Mouse (Mus musculus) hindbrain, embryonic 11.5 days (tissue): ENCODE data around the gene Nrip1. TPM values are rescaled to one million over a fixed set of nuclear protein-coding genes. Genes with fewer than 3 reads are reported as not detected.

ENCODE experiments used
- ATAC-seq: fragments of 200-750 bp; cut with Nextera tagmentation; 2 replicates; pipeline ENCODE4 v1.8.0; 2017; ENCODE audit warnings: mild to moderate bottlenecking, moderate TSS enrichment, moderate library complexity; ENCODE audit not compliant: low FRiP score
- DNase-seq: peaks from one replicate; pipeline ENCODE4 v3.0.0-alpha.2; 2015; ENCODE audit warnings: low spot score
- H3K27ac ChIP-seq: fragments of 300-500 bp; sonication (generic); 2 replicates; pipeline ENCODE4 v1.5.1; 2014; ENCODE audit warnings: mild to moderate bottlenecking, low read depth, low read length
- H3K27me3 ChIP-seq: fragments of 300-500 bp; sonication (generic); 2 replicates; pipeline ENCODE4 v1.6.1; 2014; ENCODE audit warnings: mild to moderate bottlenecking, low read length, moderate library complexity, mixed read lengths; ENCODE audit not compliant: control insufficient read depth, insufficient read depth
- H3K36me3 ChIP-seq: fragments of 300-500 bp; sonication (generic); 2 replicates; pipeline ENCODE4 v1.6.1; 2014; ENCODE audit warnings: mild to moderate bottlenecking, low read length, moderate library complexity, mixed read lengths; ENCODE audit not compliant: control insufficient read depth, insufficient read depth
- H3K4me1 ChIP-seq: fragments of 300-500 bp; sonication (generic); replicated peaks from 2 replicates; pipeline ENCODE4 v1.6.1; 2014; ENCODE audit warnings: low read length, mixed read lengths; ENCODE audit not compliant: control insufficient read depth, insufficient read depth
- H3K4me2 ChIP-seq: fragments of 300-500 bp; sonication (generic); replicated peaks from 2 replicates; pipeline ENCODE4 v1.6.1; 2014; ENCODE audit warnings: mild to moderate bottlenecking, low read depth, low read length
- H3K4me3 ChIP-seq: fragments of 300-500 bp; sonication (generic); 2 replicates; pipeline ENCODE4 v1.5.1; 2014; ENCODE audit warnings: low read depth, low read length
- H3K9ac ChIP-seq: fragments of 300-500 bp; sonication (generic); 2 replicates; pipeline ENCODE4 v1.6.1; 2014; ENCODE audit warnings: low read depth, low read length
- H3K9me3 ChIP-seq: fragments of 300-500 bp; sonication (generic); 2 replicates; pipeline ENCODE4 v1.6.1; 2016; ENCODE audit warnings: low read length; ENCODE audit not compliant: control insufficient read depth
- WGBS: fragments of 180-500 bp; shearing (Covaris S2); extraction: QIAGEN DNeasy Blood & Tissue Kit; methylation state at CpG from one replicate; pipeline ENCODE4 v1.1.7; 2014; 5-methylcytosine and 5-hydroxymethylcytosine counted together
- polyA plus RNA-seq: library from polyadenylated mRNA; unstranded; fragments of >200 nt; fragmentation: Nextera tagmentation; extraction: Ambion mirVana; gene quantifications from 2 replicates; pipeline ENCODE4 v1.2.1, GENCODE M21; 2014

The Nrip1 gene
- polyA plus RNA-seq, 1 experiment from 2014 or later = 35.5 TPM

GRCm38 (mm10) chr16:76344761-76345368 lies 28.8 kb downstream of the Nrip1 start:
- no peak for ATAC-seq
- Histone ChIP-seq H3K9ac (no peak overlapping the region), H3K27me3 (no peaks in the 10 kb centered on the region), H3K9me3 (no peaks in the 10 kb centered on the region), H3K4me2 (no peak overlapping the region), H3K4me3 (no peak overlapping the region), H3K27ac (no peak overlapping the region), H3K36me3 (peaks cover 3% of the 10 kb centered on the region; the same call in 1 of the 2 replicates), H3K4me1 (no peaks in the 10 kb centered on the region)
- DNase-seq = no peak
- WGBS = 63% methylated on average over 3 of the region's 3 CpGs

- Histone ChIP-seq H3K27me3 (no peaks in the 10 kb centered on the region), H3K27ac (no peak overlapping the region), H3K4me2 (no peak overlapping the region), H3K9me3 (no peaks in the 10 kb centered on the region), H3K36me3 (peaks cover 3% of the 10 kb centered on the region; the same call in 1 of the 2 replicates), H3K9ac (no peak overlapping the region), H3K4me1 (no peaks in the 10 kb centered on the region), H3K4me3 (no peak overlapping the region)
- 93% methylated on average over 2 of the region's 2 CpGs for WGBS
- DNase-seq (no peak), ATAC-seq (no peak)
Measured at GRCm38 (mm10) chr16:76344030-76344429, 29.6 kb downstream of the Nrip1 start.

- DNase-seq (no peak), ATAC-seq (no peak)
- Histone ChIP-seq H3K4me3 (no peak overlapping the region), H3K36me3 (peaks cover 3% of the 10 kb centered on the region; the same call in 1 of the 2 replicates), H3K27ac (no peak overlapping the region), H3K27me3 (no peaks in the 10 kb centered on the region), H3K4me2 (no peak overlapping the region), H3K9ac (no peak overlapping the region), H3K4me1 (no peaks in the 10 kb centered on the region), H3K9me3 (no peaks in the 10 kb centered on the region)
- whole genome bisulfite sequencing = 89% methylated on average over 8 of the region's 8 CpGs
Measured at GRCm38 (mm10) chr16:76341636-76342035, 32.0 kb downstream of the Nrip1 start.

GRCm38 (mm10) chr16:76339256-76339655 lies 34.4 kb downstream of the Nrip1 start:
- Histone ChIP-seq H3K27me3 (no peaks in the 10 kb centered on the region), H3K9me3 (no peaks in the 10 kb centered on the region), H3K27ac (no peak overlapping the region), H3K9ac (no peak overlapping the region), H3K4me2 (no peak overlapping the region), H3K36me3 (peaks cover 3% of the 10 kb centered on the region; the same call in 1 of the 2 replicates), H3K4me1 (no peaks in the 10 kb centered on the region), H3K4me3 (no peak overlapping the region)
- ATAC-seq = no peak
- DNase-seq = no peak
- 87% methylated on average over 10 of the region's 10 CpGs for WGBS

- 90% methylated on average over 7 of the region's 7 CpGs for WGBS
- no peak overlapping the region for H3K4me3 ChIP-seq
- H3K4me1 ChIP-seq = no peaks in the 10 kb centered on the region
- DNase-seq = no peak
- H3K27me3 ChIP-seq = no peaks in the 10 kb centered on the region
- H3K9ac ChIP-seq = no peak overlapping the region
- H3K9me3 ChIP-seq = no peaks in the 10 kb centered on the region
- H3K27ac ChIP-seq = no peak overlapping the region
- H3K36me3 ChIP-seq = no peaks in the 10 kb centered on the region
- ATAC-seq = no peak
- H3K4me2 ChIP-seq = no peak overlapping the region
Measured at GRCm38 (mm10) chr16:76337351-76337750, 36.3 kb downstream of the Nrip1 start.

GRCm38 (mm10) chr16:76336932-76337331 lies 36.7 kb downstream of the Nrip1 start:
- Histone ChIP-seq H3K4me3 (no peak overlapping the region), H3K27ac (no peak overlapping the region), H3K27me3 (no peaks in the 10 kb centered on the region), H3K4me1 (no peaks in the 10 kb centered on the region), H3K36me3 (no peaks in the 10 kb centered on the region), H3K4me2 (no peak overlapping the region), H3K9me3 (no peaks in the 10 kb centered on the region), H3K9ac (no peak overlapping the region)
- 89% methylated on average over 11 of the region's 11 CpGs for WGBS
- ATAC-seq (no peak), DNase-seq (no peak)

- Histone ChIP-seq H3K36me3 (no peaks in the 10 kb centered on the region), H3K4me1 (no peaks in the 10 kb centered on the region), H3K9ac (no peak overlapping the region), H3K27ac (no peak overlapping the region), H3K4me2 (no peak overlapping the region), H3K4me3 (no peak overlapping the region), H3K27me3 (no peaks in the 10 kb centered on the region), H3K9me3 (no peaks in the 10 kb centered on the region)
- WGBS = 98% methylated on average over 6 of the region's 6 CpGs
- no peak for ATAC-seq
- DNase-seq = no peak
Measured at GRCm38 (mm10) chr16:76335913-76336312, 37.7 kb downstream of the Nrip1 start.

- no peak for DNase-seq
Measured at GRCm38 (mm10) chr16:76332127-76332526, 41.5 kb downstream of the Nrip1 start.

GRCm38 (mm10) chr16:76331231-76331630 lies 42.4 kb downstream of the Nrip1 start:
- Histone ChIP-seq H3K27me3 (no peaks in the 10 kb centered on the region), H3K36me3 (no peaks in the 10 kb centered on the region), H3K9ac (no peak overlapping the region), H3K4me1 (no peaks in the 10 kb centered on the region), H3K27ac (no peak overlapping the region), H3K4me3 (no peak overlapping the region), H3K9me3 (no peaks in the 10 kb centered on the region), H3K4me2 (no peak overlapping the region)
- no peak for ATAC-seq
- 92% methylated on average over 7 of the region's 7 CpGs for WGBS
- no peak for DNase-seq

More at GRCm38 (mm10) chr16:76332127-76332526, 41.5 kb downstream of the Nrip1 start:
- no peak for ATAC-seq
- no peaks in the 10 kb centered on the region for H3K4me1 ChIP-seq
- H3K9me3 ChIP-seq = no peaks in the 10 kb centered on the region
- no peaks in the 10 kb centered on the region for H3K36me3 ChIP-seq
- H3K4me3 ChIP-seq = no peak overlapping the region
- H3K4me2 ChIP-seq = no peak overlapping the region
- WGBS = 54% methylated on average over 7 of the region's 7 CpGs
- no peak overlapping the region for H3K9ac ChIP-seq
- no peak overlapping the region for H3K27ac ChIP-seq
- no peaks in the 10 kb centered on the region for H3K27me3 ChIP-seq
